Mouse (Mus musculus) gastrocnemius, postnatal 25 days (tissue): Measurements from ENCODE around the gene Gm49383. TPM values are rescaled to one million over a fixed set of nuclear protein-coding genes. Genes with fewer than 3 reads are reported as not detected.
"Not testable (repeated sequence)": the region's sequence is repeated elsewhere in the genome, so short reads cannot be mapped to it uniquely, and the experiment has no call there.

ENCODE experiments used
- DNase-seq: peaks from one replicate; pipeline ENCODE4 v3.0.0; 2022
- microRNA-seq, 2 experiments: library from miRNA; unstranded; fragments of <30 nt; microRNA quantifications; one replicate each; pipeline ENCODE4 v1.2.0; 2021; ENCODE audit warnings: borderline replicate concordance in 2 of 2
- total RNA-seq, 2 experiments: library from RNA; stranded (reverse); gene quantifications; 1 replicate in 1 of 2; 2 replicates in 1 of 2; pipeline ENCODE4 v1.2.3; 2021

Gene Gm49383
- total RNA-seq, 2 experiments from 2014 or later: 1.7 to 1.8 TPM

DNA sequence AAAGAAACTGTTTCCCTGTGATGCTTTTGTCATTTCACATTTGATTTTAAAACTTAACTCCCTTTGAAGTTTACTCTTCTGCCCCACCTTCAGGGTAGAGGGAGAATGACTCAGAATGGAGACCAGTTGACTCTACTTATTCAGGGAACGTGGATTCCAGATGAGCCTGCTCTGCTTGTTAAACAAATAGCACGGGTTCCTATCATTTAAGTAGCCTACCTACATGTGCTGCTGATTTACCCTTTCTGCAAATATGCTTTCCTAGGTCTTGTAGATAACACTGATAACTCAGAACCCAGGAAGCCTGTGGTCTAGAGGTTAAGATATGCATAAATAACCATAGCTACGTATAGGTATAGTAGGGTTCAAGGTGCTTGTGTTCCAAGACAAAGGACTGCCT is 32.0 kb downstream of the Gm49383 start:
- DNase-seq: no peak

DNA sequence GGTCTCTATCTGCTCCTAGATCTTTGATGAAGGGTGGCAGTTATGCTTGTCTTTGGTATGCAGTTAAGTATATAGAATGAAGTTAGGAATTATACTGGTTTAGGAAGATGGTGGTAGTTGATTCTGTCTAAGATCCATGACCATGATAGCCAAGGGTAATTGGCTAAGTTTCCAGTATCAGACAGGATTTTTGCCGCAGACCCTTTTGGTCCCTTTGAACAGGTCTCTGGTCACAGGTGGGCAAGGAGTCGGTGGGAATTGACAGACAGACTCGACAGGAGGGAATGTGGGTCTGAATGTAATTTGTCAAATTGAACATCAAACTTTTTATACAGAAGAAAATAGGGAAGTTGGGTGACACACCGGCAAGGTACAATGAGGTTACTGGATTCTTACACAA is 33.3 kb downstream of the Gm49383 start:
- not testable (repeated sequence) for DNase-seq

- not testable (repeated sequence) for DNase-seq
These were observed 36.2 kb downstream of the Gm49383 start for GRCm38 (mm10) chr12:69160677-69161076.

GRCm38 (mm10) chr12:69159578-69159940 is 37.3 kb downstream of the Gm49383 start:
- DNase-seq: no peak

DNA sequence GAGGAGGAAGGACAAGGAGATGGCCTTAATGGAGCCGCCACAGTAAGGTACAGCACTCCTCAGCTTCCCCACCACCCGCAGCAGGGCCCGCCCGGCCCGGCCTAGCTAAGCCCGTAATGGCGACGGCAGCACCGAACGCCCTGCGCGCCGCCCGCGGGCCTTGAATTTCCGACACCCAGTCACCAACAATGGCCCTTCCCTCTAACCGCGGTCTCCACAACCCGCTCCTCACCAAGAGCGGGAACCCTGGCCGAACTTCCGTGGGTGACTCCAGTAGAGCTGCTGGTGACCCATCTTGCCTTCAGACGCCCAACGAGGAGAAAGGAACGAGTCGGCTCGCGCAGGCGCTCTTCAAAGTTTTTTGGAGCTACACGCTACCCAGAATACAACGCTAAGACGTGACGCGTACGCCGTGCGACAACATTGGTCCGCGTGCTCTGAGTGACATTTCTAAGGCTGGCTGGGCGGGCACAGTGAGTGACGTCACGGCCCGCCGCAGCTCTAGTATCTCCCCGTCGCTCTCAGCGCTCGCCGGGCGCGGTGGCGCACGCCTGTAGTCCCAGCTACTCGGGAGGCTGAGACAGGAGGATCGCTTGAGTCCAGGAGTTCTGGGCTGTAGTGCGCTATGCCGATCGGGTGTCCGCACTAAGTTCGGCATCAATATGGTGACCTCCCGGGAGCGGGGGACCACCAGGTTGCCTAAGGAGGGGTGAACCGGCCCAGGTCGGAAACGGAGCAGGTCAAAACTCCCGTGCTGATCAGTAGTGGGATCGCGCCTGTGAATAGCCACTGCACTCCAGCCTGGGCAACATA is 37.9 kb downstream of the Gm49383 start, which contains the start of gene Rps29:
Rps29 (minus strand) TSS at position 422 of the 813 bp plus-strand sequence.
- DNase-seq: peak; percentile 97

GRCm38 (mm10) chr12:69158366-69158764 is 38.5 kb downstream of the Gm49383 start:
- no peak for DNase-seq

- DNase-seq: no peak
These were observed 39.8 kb downstream of the Gm49383 start for GRCm38 (mm10) chr12:69157107-69157506.

DNA sequence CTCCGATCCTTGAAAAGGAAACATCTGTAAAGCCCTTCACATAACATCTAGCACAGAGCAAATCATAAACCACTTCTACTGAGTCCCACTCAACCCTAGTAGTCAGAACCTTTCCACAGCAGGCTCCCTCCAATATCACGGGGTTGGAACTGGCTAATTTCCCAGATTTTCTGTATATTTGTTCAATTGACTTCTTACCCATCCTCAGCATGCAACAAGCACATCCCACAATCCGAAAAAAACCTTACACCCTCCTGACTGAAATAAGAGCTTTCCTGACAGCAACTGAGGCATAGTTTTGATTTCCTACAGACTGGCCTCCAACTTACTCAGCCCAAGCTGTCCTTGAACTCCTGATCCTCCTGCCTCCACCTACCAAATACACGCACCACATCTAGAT is 40.5 kb downstream of the Gm49383 start:
- DNase-seq: no peak

- DNase-seq: no peak
These were observed 41.0 kb downstream of the Gm49383 start for GRCm38 (mm10) chr12:69155923-69156322.

DNA sequence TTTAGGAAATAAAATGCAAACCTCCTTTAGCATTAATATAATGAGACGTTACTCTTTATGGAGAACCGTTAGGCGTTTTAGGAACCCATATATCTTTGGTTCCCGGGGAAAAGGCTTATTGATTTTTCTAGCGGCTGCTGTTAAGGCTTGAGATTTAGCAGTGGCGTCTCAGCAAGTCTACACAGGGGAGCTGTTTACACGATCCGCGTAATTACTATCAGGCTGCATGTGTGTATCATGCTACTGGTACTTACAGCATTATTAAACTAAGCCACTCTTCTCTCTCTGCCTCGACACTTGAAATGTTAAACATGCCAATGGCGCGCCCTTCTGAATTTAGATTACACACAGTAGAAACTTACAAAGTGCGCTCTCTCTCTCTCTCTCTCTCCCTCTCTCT is 46.9 kb downstream of the Gm49383 start:
- DNase-seq: no peak

- no peak for DNase-seq
These were observed 49.7 kb downstream of the Gm49383 start for GRCm38 (mm10) chr12:69147166-69147735.

- DNase-seq: no peak
These were observed 53.4 kb downstream of the Gm49383 start for GRCm38 (mm10) chr12:69143460-69143859.

DNA sequence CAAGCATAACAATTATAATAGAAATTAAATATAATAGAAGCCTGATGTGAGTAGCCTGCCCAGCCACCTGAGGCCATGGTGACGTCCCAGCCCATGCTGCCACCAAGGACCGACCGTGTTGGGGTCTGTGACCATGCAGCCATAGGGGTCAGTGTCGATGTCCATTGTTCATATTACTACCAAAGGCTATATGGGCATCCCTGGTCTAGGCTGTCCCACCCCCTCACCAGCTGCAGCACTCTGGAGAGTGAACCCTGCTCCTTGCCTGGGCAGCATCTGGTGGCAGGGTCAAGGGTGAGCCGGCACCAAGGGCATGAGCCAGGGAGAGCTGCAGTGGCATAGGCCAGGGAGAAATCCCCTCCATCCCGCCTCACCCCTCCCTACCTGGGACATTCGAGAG is 57.1 kb downstream of the Gm49383 start:
- DNase-seq: no peak

- no peak for DNase-seq
These were observed 57.7 kb downstream of the Gm49383 start for GRCm38 (mm10) chr12:69139201-69139600.

Small RNA genes lying within 50 kb of the gene (microRNA-seq; reads per million reads assigned to microRNA genes)
- gene Gm47287 (0 reads per million in 2 experiments), gene Gm47295 (0.26 to 0.74 reads per million in 2 experiments)

Other genes starting within 250 kb of the Gm49383 start
- gene Rps29, start 37.9 kb downstream of the Gm49383 start, total RNA-seq: 100 to 1,000 TPM; 781 to 812 TPM
- gene Lrr1, start 28.3 kb downstream of the Gm49383 start, total RNA-seq: not detected
- gene Rpl36al, start 13.0 kb downstream of the Gm49383 start, total RNA-seq: 100 to 1,000 TPM; 280 to 315 TPM
- 1 to 10 TPM; 9.0 to 9.5 TPM for gene Mgat2, start 12.9 kb downstream of the Gm49383 start, total RNA-seq
- gene Dnaaf2, start 1.3 kb upstream of the Gm49383 start, total RNA-seq: under 1 TPM; 0.56 to 0.62 TPM
- 1 to 10 TPM; 1.8 to 2.4 TPM for gene Gm49384, start 7.2 kb upstream of the Gm49383 start, total RNA-seq
- gene Pole2, start 31.1 kb upstream of the Gm49383 start, total RNA-seq: under 1 TPM; 0.38 to 0.72 TPM
- 10 to 100 TPM; 15.2 to 18.1 TPM for gene Klhdc1, start 44.1 kb upstream of the Gm49383 start, total RNA-seq
- 100 to 1,000 TPM in 1 of 2 experiments, 10 to 100 TPM in 1; 90.5 to 104 TPM for gene Klhdc2, start 99.6 kb upstream of the Gm49383 start, total RNA-seq
- gene Nemf, start 160.1 kb upstream of the Gm49383 start, total RNA-seq: 10 to 100 TPM; 17.1 to 20.8 TPM
- 10 to 100 TPM; 20.1 to 23.5 TPM for gene Arf6, start 175.0 kb upstream of the Gm49383 start, total RNA-seq
- gene Gm9887, start 175.4 kb upstream of the Gm49383 start, total RNA-seq: not detected